Mouse (Mus musculus): Measurements from ENCODE around the gene Il9r. TPM values are rescaled to one million over a fixed set of nuclear protein-coding genes. Genes with fewer than 3 reads are reported as not detected.

Il9r gene
- total RNA-seq, 2 experiments from 2014 or later: not detected

- no peak for DNase-seq
Measured at GRCm38 (mm10) chr11:32198256-32198955, 1.7 kb downstream of the Il9r start.

DNA sequence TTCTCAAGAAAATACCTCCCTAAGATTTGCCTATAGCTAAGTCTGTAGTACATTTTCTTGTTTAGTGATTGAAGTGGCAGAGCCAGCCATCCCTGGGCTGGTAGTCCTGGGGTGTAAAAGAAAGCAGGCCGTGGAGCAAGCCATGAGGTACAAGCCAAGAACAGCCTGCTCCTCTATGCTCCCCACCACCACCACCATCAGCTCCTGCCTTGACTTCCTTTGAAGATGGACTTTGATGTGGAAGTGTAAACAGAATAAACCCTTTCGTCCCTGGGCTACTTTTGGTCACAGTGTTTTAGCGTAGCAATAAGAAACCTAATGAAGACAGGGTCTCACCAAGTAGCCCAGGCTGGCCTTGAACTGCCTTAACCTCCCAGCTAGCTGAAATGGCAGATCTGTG lies 2.3 kb downstream of the Il9r start:
- DNase-seq: no peak

GRCm38 (mm10) chr11:32196727-32197126 lies 3.4 kb downstream of the Il9r start:
- no peak for DNase-seq

GRCm38 (mm10) chr11:32195867-32196540 lies 4.1 kb downstream of the Il9r start:
- no peak for DNase-seq

DNA sequence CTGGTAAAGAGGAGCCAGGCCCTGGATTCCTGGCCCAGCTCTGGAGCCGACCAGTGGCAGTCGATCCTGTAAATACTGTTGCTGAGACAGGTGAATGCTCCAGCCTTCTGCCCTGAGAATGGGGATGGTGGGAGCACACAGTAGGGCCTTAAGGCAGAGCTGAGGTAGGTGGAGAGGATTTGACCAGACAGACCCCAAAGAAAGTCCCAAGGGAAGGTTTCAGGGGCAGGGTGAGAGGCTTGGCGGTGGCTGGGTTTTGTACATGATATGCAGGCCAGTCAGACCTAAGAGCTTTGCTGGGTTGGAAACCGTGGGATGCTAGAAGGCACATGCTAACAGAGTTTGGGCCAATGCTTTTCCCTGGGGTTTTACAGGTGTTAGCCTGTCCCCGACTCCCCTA lies 5.5 kb downstream of the Il9r start:
- no peak for DNase-seq

GRCm38 (mm10) chr11:32194086-32194485 lies 6.0 kb downstream of the Il9r start:
- no peak for DNase-seq

GRCm38 (mm10) chr11:32193156-32193555 lies 6.9 kb downstream of the Il9r start:
- no peak for DNase-seq

GRCm38 (mm10) chr11:32190603-32191110 lies 9.4 kb downstream of the Il9r start:
- no peak for DNase-seq

DNA sequence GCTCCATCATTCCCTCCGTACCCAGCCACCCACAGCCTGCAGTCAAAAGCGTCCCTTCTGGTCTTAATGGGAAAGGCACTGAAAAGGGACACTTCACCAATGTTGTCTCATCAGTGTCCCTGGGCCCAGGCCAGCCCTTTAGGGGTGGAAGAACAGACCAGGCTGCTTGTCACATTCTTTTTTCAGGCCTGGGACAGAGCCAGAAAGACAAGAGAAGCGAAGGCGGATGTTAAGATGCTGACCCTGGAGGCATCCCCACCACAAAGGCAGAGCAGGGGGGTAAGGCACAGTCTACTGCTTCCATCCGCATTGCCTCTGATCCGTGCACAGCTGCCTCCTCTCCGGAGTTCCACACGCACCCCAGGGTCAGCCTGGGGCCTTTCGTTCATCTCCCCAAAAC lies 10.0 kb downstream of the Il9r start:
- DNase-seq: no peak

- no peak for DNase-seq
Measured at GRCm38 (mm10) chr11:32189434-32189833, 10.6 kb downstream of the Il9r start.

DNA sequence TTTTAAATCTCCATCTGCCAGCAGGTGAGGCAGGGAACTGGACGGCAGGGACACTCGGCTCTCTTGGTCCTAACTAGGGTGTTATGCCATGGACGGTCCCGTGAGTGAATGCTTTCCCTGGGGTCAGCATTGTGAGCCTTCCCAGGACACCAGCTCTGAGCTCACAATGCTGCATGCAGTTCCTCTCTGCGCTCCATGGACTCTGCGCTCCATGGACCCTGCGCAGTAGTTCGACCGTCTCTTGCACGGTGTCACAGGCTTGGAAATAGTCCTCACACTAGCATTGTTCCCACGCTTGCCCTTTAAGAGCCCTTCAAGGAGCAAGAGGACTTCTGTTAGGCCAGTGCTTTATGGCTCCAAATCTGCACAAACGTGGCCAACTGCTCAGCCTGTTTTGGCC lies 11.2 kb downstream of the Il9r start:
- DNase-seq: no peak

DNA sequence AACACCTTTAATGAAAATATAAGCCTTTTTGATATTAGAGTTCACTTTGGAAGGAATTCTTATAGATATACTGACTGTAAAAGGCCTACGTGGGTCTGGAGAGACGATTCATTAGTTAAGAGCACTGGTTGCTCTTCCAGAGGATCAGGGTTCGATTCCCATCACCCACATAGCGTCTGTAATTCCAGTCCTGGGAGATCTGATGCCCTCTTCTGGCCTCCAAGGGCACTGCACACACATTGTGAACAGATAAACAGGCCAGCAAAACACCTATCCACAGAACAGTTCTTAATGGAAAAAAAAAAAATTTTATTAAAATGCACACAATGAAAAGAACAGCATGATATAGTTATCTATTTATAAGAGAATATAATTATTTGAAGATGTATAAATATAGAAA lies 12.8 kb downstream of the Il9r start:
- no peak for DNase-seq

DNA sequence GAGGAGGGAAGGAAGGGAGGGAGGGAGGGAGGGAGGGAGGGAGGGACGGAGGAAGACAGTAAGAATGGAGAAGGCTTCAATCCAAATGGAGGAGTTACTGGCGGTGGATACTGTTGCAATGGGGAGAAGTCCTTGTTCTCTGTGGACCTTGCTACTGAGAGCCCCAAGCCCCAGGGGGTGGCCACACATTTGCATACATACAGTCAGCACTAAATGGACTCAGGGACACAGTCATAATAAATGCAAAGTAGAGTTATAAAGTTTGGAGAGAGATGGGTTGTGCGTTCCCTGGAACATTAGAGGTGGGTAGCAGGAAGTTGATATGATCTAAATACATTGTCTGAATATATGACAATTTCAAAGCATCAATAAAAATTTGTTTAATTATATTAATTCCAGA lies 14.0 kb downstream of the Il9r start:
- no peak for DNase-seq

- no peak for DNase-seq
Measured at GRCm38 (mm10) chr11:32184469-32184868, 15.6 kb downstream of the Il9r start.

GRCm38 (mm10) chr11:32181973-32182868 lies 17.9 kb downstream of the Il9r start:
- DNase-seq: peak; percentile 81 to 88

DNA sequence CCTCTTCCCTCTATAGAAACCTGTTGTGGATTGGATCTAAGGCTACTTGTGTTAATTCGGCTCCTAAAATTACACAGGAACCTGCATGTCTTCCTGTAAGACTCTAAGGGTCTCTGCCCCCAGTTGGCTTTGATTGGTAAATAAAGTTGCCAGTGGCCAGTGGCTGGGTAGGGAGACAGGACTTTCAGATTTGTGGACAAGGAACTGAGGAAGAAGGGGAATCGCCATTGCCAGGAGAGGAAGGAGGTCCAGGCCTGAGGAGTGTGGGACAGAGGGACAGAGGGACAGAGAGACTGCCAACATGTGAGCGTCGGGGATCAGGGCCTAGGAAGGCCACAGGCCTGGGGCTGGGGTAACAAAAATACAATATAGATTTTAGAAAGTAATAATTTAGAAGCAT lies 18.8 kb downstream of the Il9r start:
- no peak for DNase-seq

GRCm38 (mm10) chr11:32178506-32178905 lies 21.6 kb downstream of the Il9r start:
- DNase-seq: no peak

DNA sequence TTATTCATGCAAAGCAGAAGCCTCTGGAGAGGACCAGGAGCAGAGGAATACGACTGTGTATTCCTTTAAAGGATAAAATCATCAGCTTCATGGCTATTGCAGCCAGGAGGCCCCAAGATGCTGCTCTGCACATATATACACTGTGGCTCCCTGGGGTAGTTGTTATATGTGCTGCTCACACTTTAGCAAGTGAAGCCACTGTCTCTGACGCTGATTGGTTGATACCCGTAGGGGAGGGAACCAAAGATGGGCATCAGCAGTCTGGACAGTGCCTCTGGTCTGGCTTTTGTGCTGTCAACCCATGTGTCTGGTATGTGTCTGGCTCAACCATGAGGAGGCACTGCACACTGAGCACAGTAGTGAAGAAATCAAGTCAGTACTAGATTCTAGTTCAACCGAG lies 33.4 kb downstream of the Il9r start:
- DNase-seq: no peak

- peak; percentile 87 for DNase-seq
Measured at GRCm38 (mm10) chr11:32161922-32162804, 37.9 kb downstream of the Il9r start.

DNA sequence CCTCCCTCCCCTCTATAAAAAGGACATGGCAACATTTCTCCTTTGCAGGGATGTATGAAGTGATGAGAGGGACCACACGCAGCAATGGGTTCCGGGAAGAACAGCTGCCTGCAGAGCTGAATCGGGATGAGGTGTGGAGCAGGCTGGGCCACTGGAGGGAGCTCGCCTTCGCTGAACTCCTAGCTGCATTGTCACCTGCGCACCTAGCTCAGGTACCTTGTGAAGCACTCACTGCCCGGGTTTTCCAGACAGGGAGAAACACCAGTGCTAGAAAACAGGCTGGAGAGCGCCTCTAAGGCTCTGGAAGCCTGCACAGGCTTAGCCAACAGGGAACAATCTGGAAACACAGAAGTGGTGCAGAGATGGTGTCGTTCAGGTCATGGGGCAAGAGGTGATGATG lies 38.6 kb downstream of the Il9r start:
- no peak for DNase-seq

- no peak for DNase-seq
Measured at GRCm38 (mm10) chr11:32160341-32160740, 39.7 kb downstream of the Il9r start.

- no peak for DNase-seq
Measured at GRCm38 (mm10) chr11:32159176-32159575, 40.9 kb downstream of the Il9r start.

Data from layer of hippocampus, postnatal 36 days (tissue).